Mouse (Mus musculus) G1E (cell line): Measurements from ENCODE around the gene Fpgs. TPM values are rescaled to one million over a fixed set of nuclear protein-coding genes. Genes with fewer than 3 reads are reported as not detected.

Experiments
- ATAC-seq: 2 replicates; pipeline ENCODE4 v1.8.0; 2016; ENCODE audit warnings: mild to moderate bottlenecking; ENCODE audit not compliant: insufficient number of reproducible peaks, poor library complexity, low FRiP score, severe bottlenecking; ENCODE audit errors: extremely low read depth
- DNase-seq: peaks from one replicate; pipeline ENCODE4 v3.0.0; 2012; ENCODE audit warnings: low spot score
- H3K27me3 ChIP-seq: 2 replicates; pipeline ENCODE4 v1.6.1; 2012; ENCODE audit warnings: mild to moderate bottlenecking, low read length, inconsistent platforms; ENCODE audit not compliant: insufficient read depth
- H3K36me3 ChIP-seq: replicated peaks from 2 replicates; pipeline ENCODE3; 2012; ENCODE audit warnings: mild to moderate bottlenecking, inconsistent platforms
- H3K4me1 ChIP-seq: 2 replicates; pipeline ENCODE4 v1.6.1; 2012; ENCODE audit warnings: low read depth, low read length, inconsistent platforms, mixed read lengths; ENCODE audit not compliant: insufficient read depth
- H3K4me3 ChIP-seq: 2 replicates; pipeline ENCODE4 v1.5.1; 2012; ENCODE audit warnings: low read depth, mild to moderate bottlenecking, inconsistent platforms, low read length, moderate library complexity, mixed read lengths
- H3K9me3 ChIP-seq: replicated peaks from 2 replicates; pipeline ENCODE4 v1.6.1; 2012; ENCODE audit warnings: inconsistent platforms
- CTCF ChIP-seq: IDR thresholded peaks from 2 replicates; pipeline ENCODE4 v1.5.1; 2012; ENCODE audit warnings: low read depth, low read length, inconsistent platforms, mixed read lengths
- GATA1 ChIP-seq: IDR thresholded peaks from 2 replicates; pipeline ENCODE4 v1.6.1; 2012; ENCODE audit warnings: borderline replicate concordance, low read length, inconsistent platforms, mixed read lengths
- GATA2 ChIP-seq: IDR thresholded peaks from 2 replicates; pipeline ENCODE4 v1.6.1; 2012; ENCODE audit warnings: low read depth, low read length, inconsistent platforms, borderline replicate concordance
- POLR2AphosphoS5 ChIP-seq: IDR thresholded peaks from 2 replicates; pipeline ENCODE4 v1.6.1; 2012; ENCODE audit warnings: low read depth, low read length, inconsistent platforms; ENCODE audit not compliant: insufficient replicate concordance
- TAL1 ChIP-seq: conservative IDR thresholded peaks from 2 replicates; pipeline ENCODE4 v1.6.1; 2012; ENCODE audit warnings: low read depth, low read length, inconsistent platforms, mixed read lengths
- polyA plus RNA-seq: library from polyadenylated mRNA; stranded (reverse); fragments of >175 nt; gene quantifications from 2 replicates; pipeline ENCODE4 v1.2.3, GENCODE M21; 2012
- total RNA-seq, 2 experiments: library from RNA; stranded (forward) in 1 of 2; stranded (reverse) in 1 of 2; fragments of 200-1000 nt in 1 of 2; fragments of >200 nt in 1 of 2; fragmentation: Nextera tagmentation in 1 of 2; gene quantifications; 2 replicates each; pipeline ENCODE4 v1.2.3; 2014 to 2017

Fpgs gene
- total and polyA plus RNA-seq, 3 experiments, result 12.8 to 81.4 (median 14.7) TPM

DNA sequence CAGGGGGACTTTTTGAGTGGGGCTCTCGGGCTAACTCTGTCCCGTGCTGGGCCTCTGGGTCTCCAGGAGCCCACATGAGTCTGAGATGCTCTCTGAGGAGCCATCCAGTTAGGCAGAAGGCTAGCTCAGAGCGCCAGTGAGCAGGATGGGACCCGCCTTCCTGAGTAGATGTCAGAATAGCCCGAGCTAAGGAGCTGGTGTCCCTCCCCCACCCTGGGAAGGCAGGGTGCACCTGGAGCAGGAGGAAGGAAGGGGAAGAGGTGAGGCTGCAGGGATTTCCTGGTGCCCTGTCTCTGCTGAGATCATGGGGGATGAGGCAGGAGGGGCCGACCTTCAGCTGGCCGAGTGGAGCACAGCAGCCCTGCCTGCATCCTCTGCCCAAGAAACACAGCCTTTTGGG lies 24.5 kb upstream of the Fpgs start:
- no peak for DNase-seq
- H3K9me3 ChIP-seq, result no peaks in the 10 kb centered on the region
- no peaks in the 10 kb centered on the region for H3K36me3 ChIP-seq
- H3K27me3 ChIP-seq, result peaks cover 63% of the 10 kb centered on the region
- no peak for TF ChIP-seq CTCF
- H3K4me1 ChIP-seq, result peaks cover 11% of the 10 kb centered on the region
- no peak for ATAC-seq
- peak overlapping the region; percentile 9; the same call in 1 of the 2 replicates for H3K4me3 ChIP-seq

DNA sequence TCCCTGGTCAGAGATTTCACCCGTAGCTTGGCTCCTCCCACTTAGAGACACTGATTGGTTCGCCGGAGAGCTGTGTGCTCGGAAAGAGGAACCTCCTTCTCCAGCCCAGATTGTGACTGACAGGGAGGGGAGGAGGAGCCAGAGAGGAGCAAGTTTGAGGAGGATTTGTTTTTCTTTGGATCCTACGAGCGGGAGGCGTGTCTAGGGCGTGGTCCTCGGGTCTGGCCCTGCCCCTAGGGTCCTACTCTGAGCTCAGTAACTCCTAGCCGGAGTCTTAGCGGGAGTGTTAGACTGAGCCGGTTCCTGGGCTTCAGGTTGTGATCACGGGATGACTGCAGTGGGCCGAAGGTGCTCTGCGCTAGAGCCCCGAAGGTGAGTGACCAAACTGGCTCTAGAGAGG lies 23.5 kb upstream of the Fpgs start:
- peak overlapping the region; percentile 62; the same call in 1 of the 2 replicates for H3K4me3 ChIP-seq
- TF ChIP-seq GATA2, result no peak
- peak; percentile 97 for ATAC-seq
- H3K27me3 ChIP-seq, result peaks cover 61% of the 10 kb centered on the region
- H3K4me1 ChIP-seq, result peaks cover 14% of the 10 kb centered on the region
- DNase-seq, result peak; percentile 91
- H3K9me3 ChIP-seq, result no peaks in the 10 kb centered on the region
- no peaks in the 10 kb centered on the region for H3K36me3 ChIP-seq

DNA sequence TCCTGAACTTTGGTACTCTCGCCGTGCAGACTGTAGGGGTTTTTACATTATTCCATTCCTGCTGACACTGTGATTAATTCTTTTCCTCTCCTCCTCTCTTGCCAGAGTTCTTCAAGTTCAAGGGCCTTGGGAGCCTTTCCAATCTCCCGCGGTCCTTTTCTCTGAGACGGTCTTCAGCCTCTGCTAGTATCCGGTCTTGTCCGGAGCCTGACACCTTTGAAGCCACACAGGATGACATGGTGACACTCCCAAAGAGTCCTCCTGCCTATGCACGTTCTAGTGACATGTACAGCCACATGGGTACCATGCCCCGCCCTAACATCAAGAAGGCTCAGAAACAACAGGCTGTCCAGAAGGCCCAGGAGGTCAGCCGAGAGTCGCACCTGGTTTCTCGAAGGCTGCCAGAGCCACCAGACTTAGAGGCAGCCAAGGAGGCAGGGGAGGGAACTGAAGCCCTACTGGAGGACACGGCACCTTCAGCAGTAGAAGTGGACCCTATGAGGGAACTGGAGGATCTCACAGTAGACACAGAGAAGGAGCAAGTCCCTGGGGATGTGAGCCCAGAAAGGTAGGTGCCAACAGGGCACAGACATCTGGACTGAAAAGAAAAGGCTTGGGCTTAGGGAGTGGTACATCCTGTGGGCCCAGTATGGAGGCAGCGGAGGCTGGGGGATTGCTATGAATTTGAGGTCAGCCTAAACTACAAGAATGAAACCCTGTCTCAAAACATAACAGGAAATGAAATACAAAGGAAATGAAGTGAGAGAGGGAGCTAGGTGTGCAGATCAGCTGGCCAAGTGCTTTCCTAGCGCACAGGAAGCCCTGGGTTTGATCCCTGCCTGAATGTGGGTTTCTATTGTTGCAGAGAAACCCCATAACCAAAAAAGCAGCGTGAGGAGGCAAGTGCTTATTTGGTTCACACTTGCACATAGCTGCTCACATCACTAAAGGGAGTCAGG lies 21.2 kb upstream of the Fpgs start:
- DNase-seq, result no peak
- TF ChIP-seq POLR2AphosphoS5, result no peak
- no peak for TF ChIP-seq TAL1
- TF ChIP-seq GATA2, result no peak
- no peak for TF ChIP-seq GATA1
- TF ChIP-seq CTCF, result no peak
- Histone ChIP-seq H3K27me3 (peaks cover 62% of the 10 kb centered on the region), H3K9me3 (no peaks in the 10 kb centered on the region), H3K4me3 (no peak overlapping the region), H3K4me1 (peaks cover 32% of the 10 kb centered on the region), H3K36me3 (no peaks in the 10 kb centered on the region)
- no peak for ATAC-seq

DNA sequence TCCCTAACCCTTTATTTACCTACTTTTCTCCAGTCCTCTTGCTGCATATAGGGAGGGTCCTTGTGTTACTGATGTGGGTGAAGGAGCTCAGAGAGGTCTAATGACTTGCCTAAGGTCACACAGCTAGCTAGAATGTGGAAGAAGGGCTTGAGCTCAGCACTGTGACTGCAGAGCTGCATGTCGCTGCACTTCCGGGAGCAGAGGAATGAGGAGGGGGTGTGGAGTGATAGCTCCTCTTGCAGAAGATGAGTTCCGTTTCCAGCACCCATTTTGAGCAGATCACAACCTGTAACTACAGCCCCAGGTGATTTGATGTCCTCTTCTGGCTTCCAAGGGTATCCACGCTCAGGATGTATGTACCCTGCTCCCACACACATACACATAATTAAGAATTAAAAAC lies 20.2 kb upstream of the Fpgs start:
- H3K9me3 ChIP-seq, result no peaks in the 10 kb centered on the region
- no peak for TF ChIP-seq GATA2
- TF ChIP-seq CTCF, result no peak
- TF ChIP-seq POLR2AphosphoS5, result no peak
- no peak for TF ChIP-seq TAL1
- TF ChIP-seq GATA1, result no peak
- no peak for DNase-seq

DNA sequence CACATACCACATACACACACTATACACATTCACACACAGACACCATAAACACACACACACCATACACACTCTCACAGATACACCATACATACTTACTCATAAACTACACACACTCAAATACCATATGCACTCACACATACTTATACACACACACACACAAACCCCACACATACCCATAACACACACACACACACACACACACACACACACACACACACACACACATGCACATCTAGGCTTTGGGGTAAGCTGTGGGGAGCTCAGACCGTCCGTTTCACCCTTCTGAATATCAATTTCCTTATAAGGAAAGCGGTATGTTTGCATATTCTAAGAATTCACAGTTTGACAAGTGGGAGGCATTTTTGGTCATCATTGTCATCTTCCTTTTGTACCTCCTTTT lies 18.6 kb upstream of the Fpgs start:
- ATAC-seq, result no peak

More for the DNA sequence above, 20.2 kb upstream of the Fpgs start:
- Histone ChIP-seq H3K27me3 (peaks cover 62% of the 10 kb centered on the region), H3K36me3 (no peaks in the 10 kb centered on the region), H3K4me1 (peaks cover 35% of the 10 kb centered on the region), H3K4me3 (no peak overlapping the region)
- ATAC-seq, result no peak

DNA sequence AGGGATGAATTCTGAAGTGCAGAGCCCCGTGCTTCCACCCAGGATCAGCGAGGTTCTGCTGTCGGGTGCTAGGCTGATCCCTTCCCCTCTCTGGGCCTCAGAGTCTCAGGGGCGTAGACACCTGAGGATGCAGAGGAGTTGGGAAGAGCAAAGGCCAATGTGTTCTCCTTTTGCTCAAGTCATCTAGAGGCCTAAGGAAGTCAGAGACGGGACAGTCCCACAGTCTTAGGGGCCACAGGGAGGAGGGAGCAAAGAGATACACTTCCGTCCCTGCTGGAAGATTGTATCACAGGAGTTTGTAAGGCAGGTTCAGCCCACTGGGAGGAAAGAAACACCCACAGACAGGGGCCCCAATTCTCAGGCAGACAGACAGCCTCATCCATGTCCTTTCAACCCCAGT lies 18.1 kb upstream of the Fpgs start:
- ATAC-seq (no peak), DNase-seq (no peak)
- no peaks in the 10 kb centered on the region for H3K36me3 ChIP-seq

More for the DNA sequence above, 18.6 kb upstream of the Fpgs start:
- no peak for DNase-seq
- TF ChIP-seq TAL1, result no peak
- TF ChIP-seq GATA2, result no peak
- TF ChIP-seq POLR2AphosphoS5, result no peak
- no peak for TF ChIP-seq GATA1
- TF ChIP-seq CTCF, result no peak
- H3K36me3 ChIP-seq, result no peaks in the 10 kb centered on the region
- H3K9me3 ChIP-seq, result no peaks in the 10 kb centered on the region
- peaks cover 30% of the 10 kb centered on the region for H3K4me1 ChIP-seq
- no peak overlapping the region for H3K4me3 ChIP-seq
- peaks cover 62% of the 10 kb centered on the region for H3K27me3 ChIP-seq

More for the DNA sequence above, 18.1 kb upstream of the Fpgs start:
- Histone ChIP-seq H3K4me1 (peaks cover 25% of the 10 kb centered on the region), H3K4me3 (no peak overlapping the region), H3K9me3 (no peaks in the 10 kb centered on the region), H3K27me3 (peaks cover 65% of the 10 kb centered on the region)
- TF ChIP-seq POLR2AphosphoS5 (no peak), GATA2 (no peak), CTCF (no peak), GATA1 (no peak), TAL1 (no peak)
